Mouse (Mus musculus): ENCODE measurements around the gene Gm20604.

Gm20604 gene

GRCm38 (mm10) chr12:102758403-102758756 is at the start of gene Gm20604:
Gene Gm20604, minus strand, starts transcription at chr12:102758672.
- no peak for DNase-seq

GRCm38 (mm10) chr12:102799528-102799927 is 41.1 kb upstream of the Gm20604 start:
- no peak for DNase-seq

GRCm38 (mm10) chr12:102787927-102788326 is 29.5 kb upstream of the Gm20604 start:
- no peak for DNase-seq

- no peak for DNase-seq
Observed at GRCm38 (mm10) chr12:102785593-102785985, 27.1 kb upstream of the Gm20604 start.

GRCm38 (mm10) chr12:102784899-102785592 is 26.6 kb upstream of the Gm20604 start:
- no peak for DNase-seq

- DNase-seq = no peak
Observed at GRCm38 (mm10) chr12:102782841-102783240, 24.4 kb upstream of the Gm20604 start.

- no peak for DNase-seq
Observed at GRCm38 (mm10) chr12:102779452-102779851, 21.0 kb upstream of the Gm20604 start.

GRCm38 (mm10) chr12:102778151-102778550 is 19.7 kb upstream of the Gm20604 start:
- DNase-seq = no peak

- no peak for DNase-seq
Observed at GRCm38 (mm10) chr12:102776035-102776434, 17.6 kb upstream of the Gm20604 start.

GRCm38 (mm10) chr12:102772676-102773075 is 14.2 kb upstream of the Gm20604 start:
- no peak for DNase-seq

GRCm38 (mm10) chr12:102771601-102772000 is 13.1 kb upstream of the Gm20604 start:
- DNase-seq = no peak

GRCm38 (mm10) chr12:102769000-102769399 is 10.5 kb upstream of the Gm20604 start:
- no peak for DNase-seq

GRCm38 (mm10) chr12:102763696-102764095 is 5.2 kb upstream of the Gm20604 start:
- DNase-seq = no peak

GRCm38 (mm10) chr12:102761668-102762067 is 3.2 kb upstream of the Gm20604 start:
- DNase-seq = no peak

GRCm38 (mm10) chr12:102758936-102759335 is 464 bp upstream of the Gm20604 start:
- DNase-seq = no peak

GRCm38 (mm10) chr12:102757689-102758402 is 626 bp downstream of the Gm20604 start, which contains the start of the genes Gm28051, Gon7 and Ubr7:
Gene Gm28051, minus strand, starts transcription at chr12:102757765.
Gene Gon7, minus strand, starts transcription at chr12:102757803.
Gene Ubr7, plus strand, starts transcription at chr12:102757967.
- DNase-seq = peak; percentile 89 to 93

GRCm38 (mm10) chr12:102757055-102757688 is 1.3 kb downstream of the Gm20604 start:
- DNase-seq = no peak

GRCm38 (mm10) chr12:102756304-102756703 is 2.2 kb downstream of the Gm20604 start:
- peak in 1 of 2 experiments; percentile 28 for DNase-seq

- no peak for DNase-seq
Observed at GRCm38 (mm10) chr12:102748256-102748655, 10.2 kb downstream of the Gm20604 start.

- no peak for DNase-seq
Observed at GRCm38 (mm10) chr12:102744839-102745238, 13.6 kb downstream of the Gm20604 start.

- peak; percentile 84 to 87 for DNase-seq
Observed at GRCm38 (mm10) chr12:102743589-102744574, 14.6 kb downstream of the Gm20604 start, which contains the start of the genes Moap1 and Tmem251. Gene Moap1, minus strand, starts transcription at chr12:102743661. Gene Tmem251, plus strand, starts transcription at chr12:102743762.

GRCm38 (mm10) chr12:102743036-102743588 is 15.4 kb downstream of the Gm20604 start:
- DNase-seq = no peak
